Mouse (Mus musculus) ES-Bruce4 (cell line): Measurements from ENCODE around the gene Apba1.

Experiments
- CTCF ChIP-seq: IDR thresholded peaks from one replicate; pipeline ENCODE4 v1.8.1; 2011; ENCODE audit warnings: low read depth, low read length
- EP300 ChIP-seq: IDR thresholded peaks from 2 replicates; pipeline ENCODE4 v1.6.1; 2011; ENCODE audit warnings: low read depth, low read length; ENCODE audit not compliant: insufficient read depth
- POLR2A ChIP-seq: IDR thresholded peaks from one replicate; pipeline ENCODE4 v1.8.1; 2011; ENCODE audit warnings: low read length; ENCODE audit not compliant: insufficient read depth

GRCm38 (mm10) chr19:23866045-23866444, 107.4 kb downstream of the Apba1 start:
- TF ChIP-seq CTCF (no peak), EP300 (no peak), POLR2A (no peak)
